Mouse (Mus musculus) lung, postnatal 0 days (tissue): ENCODE data around the gene Slc41a2.

Experiments used
- CTCF ChIP-seq: IDR thresholded peaks from 2 replicates; pipeline ENCODE4 v1.5.1; 2016; ENCODE audit warnings: antibody characterized with exemption, mild to moderate bottlenecking
- EP300 ChIP-seq: IDR thresholded peaks from 2 replicates; pipeline ENCODE4 v1.6.1; 2016; ENCODE audit warnings: antibody characterized with exemption, mild to moderate bottlenecking, control low read depth

- TF ChIP-seq CTCF (no peak), EP300 (no peak)
These were observed 145.7 kb downstream of the Slc41a2 start for GRCm38 (mm10) chr10:83191982-83192381.
